Mouse (Mus musculus) ES-E14 (cell line): ENCODE results near the gene Camk2n1.

Experiments
- CHD2 ChIP-seq: IDR thresholded peaks from 2 replicates; pipeline ENCODE4 v1.6.1; 2014; ENCODE audit warnings: mild to moderate bottlenecking, low read depth, low read length, inconsistent platforms
- HCFC1 ChIP-seq: IDR thresholded peaks from 2 replicates; pipeline ENCODE4 v1.6.1; 2012; ENCODE audit warnings: low read length, inconsistent platforms, borderline replicate concordance; ENCODE audit not compliant: insufficient read depth
- MAFK ChIP-seq: IDR thresholded peaks from 2 replicates; pipeline ENCODE4 v1.6.1; 2014; ENCODE audit warnings: mild to moderate bottlenecking, low read depth, low read length, inconsistent platforms; ENCODE audit not compliant: insufficient read depth
- ZC3H11A ChIP-seq: IDR thresholded peaks from 2 replicates; pipeline ENCODE4 v1.6.1; 2012; ENCODE audit warnings: low read depth, mild to moderate bottlenecking, inconsistent platforms, low read length, borderline replicate concordance
- ZNF384 ChIP-seq: IDR thresholded peaks from 2 replicates; pipeline ENCODE4 v1.6.1; 2012; ENCODE audit warnings: low read depth, low read length, inconsistent platforms

DNA sequence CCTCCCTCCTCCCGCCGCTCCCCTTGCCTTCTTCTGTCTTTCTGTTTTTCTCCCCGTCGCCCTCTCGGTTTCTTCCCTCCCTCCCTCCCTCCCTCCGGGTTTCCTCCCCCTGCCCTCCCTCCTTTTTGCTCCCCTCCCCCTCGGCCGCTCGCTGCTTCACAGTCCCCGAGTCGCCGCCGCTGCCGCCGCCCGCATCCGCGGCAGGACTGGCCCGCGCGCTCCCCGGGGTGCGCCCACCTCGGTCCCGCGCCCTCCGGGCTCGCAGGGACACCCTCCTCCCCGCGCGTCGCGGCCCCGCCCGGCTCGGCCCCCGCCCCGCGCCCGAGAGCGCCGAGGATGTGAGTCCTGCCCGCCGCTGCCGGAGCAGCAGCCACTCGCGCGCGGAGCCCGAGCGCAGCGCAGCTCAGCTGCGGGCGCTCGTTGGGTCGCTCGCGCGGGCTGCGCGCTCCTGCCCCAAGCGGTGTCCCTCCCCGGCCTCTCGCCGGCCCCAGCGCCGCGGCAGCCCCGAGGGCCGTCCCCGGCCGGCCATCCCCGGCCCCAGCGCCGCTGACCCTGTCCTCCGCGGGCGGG is 542 bp downstream of the Camk2n1 start:
- no peak for TF ChIP-seq ZC3H11A
- TF ChIP-seq MAFK: no peak
- no peak for TF ChIP-seq CHD2
- TF ChIP-seq HCFC1: no peak
- no peak for TF ChIP-seq ZNF384
